Mouse (Mus musculus) left cerebral cortex, postnatal 14 days (tissue): Measurements from ENCODE around the gene Sugp1. TPM values are rescaled to one million over a fixed set of nuclear protein-coding genes. Genes with fewer than 3 reads are reported as not detected.

ENCODE experiments used
- DNase-seq, 2 experiments: peaks; one replicate each; pipeline ENCODE4 v3.0.0; 2021 to 2022; ENCODE audit warnings: low spot score in 2 of 2, mixed read lengths in 1 of 2
- intact Hi-C: fragments of 180-260 bp; cut with DNase I; formaldehyde crosslinking; loops from one replicate; pipeline ENCODE4 v1.15.1; 2025
- microRNA-seq, 2 experiments: library from miRNA; unstranded; fragments of <30 nt; microRNA quantifications; one replicate each; pipeline ENCODE4 v1.2.0; 2022
- total RNA-seq, 2 experiments: library from RNA; stranded (reverse); gene quantifications; 2 replicates each; pipeline ENCODE4 v1.2.3; 2021

Gene Sugp1
- total RNA-seq, 2 experiments from 2014 or later, result 47.7 to 52.0 TPM

DNA sequence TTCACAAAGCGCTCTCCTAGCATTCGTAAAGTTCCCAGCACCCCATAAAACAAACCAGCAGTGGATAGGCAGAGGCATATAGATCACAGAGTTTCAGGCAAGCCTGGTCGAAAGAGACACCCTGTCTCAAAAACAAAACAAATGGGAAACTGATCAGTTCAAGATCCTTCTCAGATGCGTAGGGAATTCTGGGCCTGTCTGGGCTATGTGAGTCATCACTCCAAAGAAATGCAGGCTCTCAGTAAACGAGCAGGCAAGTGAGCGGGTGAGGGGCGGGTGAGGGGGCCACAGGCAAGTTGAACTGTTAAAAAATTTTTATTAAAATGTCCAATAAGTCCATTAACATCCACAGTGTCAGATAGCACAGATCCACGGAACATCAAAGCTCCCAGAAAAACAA is 50.2 kb downstream of the Sugp1 start:
- intact Hi-C loops, result no loop called here
- no peak for DNase-seq

- intact Hi-C loops, result no loop called here
- peak in 1 of 2 experiments; percentile 84 for DNase-seq
These were observed 56.7 kb downstream of the Sugp1 start for GRCm38 (mm10) chr8:70099276-70099675.

DNA sequence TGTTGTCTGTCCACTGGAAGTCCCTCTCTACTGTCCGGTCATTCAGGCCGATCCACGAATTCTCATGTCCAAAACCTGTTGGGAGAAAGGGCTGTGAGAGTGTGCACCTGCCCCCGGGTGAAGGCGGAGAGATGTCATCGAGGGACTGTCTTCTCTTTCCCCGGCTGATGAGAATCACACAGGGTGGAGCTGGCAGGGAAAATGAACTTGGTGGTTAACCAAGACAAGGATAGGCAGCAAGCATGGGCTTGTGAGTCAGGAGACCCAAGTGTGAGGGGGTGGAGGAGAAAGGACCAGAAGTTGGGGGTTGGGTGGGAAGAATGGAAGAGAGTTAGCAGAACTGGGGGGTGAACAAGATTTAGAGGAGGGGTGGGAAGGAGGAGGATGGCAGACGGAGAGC is 57.6 kb downstream of the Sugp1 start:
- intact Hi-C loops, result no loop called here
- DNase-seq, result peak in 1 of 2 experiments; percentile 67

GRCm38 (mm10) chr8:70104506-70104905 is 61.9 kb downstream of the Sugp1 start:
- no peak for DNase-seq
- intact Hi-C loops, result no loop called here

DNA sequence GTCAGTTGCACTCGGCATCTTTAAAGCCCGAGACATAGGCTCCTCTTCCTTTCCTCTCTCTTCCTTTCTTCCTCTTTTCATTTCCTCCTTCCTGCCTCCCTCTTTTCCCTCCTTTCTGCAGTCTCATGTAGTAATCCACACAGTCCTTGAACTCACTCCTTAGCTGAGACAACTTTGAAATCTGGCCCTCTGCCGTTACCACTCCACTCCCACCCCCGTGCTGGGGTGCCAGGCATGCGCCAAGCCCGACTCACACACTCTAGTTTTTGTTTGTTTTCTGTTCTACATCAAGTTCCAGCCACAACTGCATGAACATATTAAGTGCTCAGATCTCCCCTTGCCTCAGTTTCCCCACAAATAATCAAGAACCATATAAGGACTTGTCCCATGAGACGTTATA is 62.3 kb downstream of the Sugp1 start:
- intact Hi-C loops, result no loop called here
- DNase-seq, result no peak

DNA sequence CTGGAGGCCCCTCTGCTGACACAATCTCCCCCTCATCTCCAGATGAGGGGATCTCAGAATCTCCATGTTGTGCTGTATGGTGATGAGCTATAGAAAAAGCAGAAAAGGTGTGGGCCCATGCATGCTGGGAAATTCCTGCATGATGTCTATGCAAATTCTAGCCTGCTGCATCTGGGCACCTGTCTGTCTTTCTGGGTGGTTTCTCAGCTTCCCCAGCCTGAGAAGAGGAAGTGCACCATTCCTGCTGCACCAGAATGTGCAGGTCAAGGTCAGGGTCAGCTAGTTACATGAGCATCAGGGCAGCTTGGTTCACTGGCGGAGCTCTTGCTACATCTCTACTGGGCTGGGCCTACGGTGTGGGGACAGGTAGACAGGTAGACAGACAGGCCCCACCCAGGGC is 67.8 kb downstream of the Sugp1 start:
- DNase-seq, result no peak

DNA sequence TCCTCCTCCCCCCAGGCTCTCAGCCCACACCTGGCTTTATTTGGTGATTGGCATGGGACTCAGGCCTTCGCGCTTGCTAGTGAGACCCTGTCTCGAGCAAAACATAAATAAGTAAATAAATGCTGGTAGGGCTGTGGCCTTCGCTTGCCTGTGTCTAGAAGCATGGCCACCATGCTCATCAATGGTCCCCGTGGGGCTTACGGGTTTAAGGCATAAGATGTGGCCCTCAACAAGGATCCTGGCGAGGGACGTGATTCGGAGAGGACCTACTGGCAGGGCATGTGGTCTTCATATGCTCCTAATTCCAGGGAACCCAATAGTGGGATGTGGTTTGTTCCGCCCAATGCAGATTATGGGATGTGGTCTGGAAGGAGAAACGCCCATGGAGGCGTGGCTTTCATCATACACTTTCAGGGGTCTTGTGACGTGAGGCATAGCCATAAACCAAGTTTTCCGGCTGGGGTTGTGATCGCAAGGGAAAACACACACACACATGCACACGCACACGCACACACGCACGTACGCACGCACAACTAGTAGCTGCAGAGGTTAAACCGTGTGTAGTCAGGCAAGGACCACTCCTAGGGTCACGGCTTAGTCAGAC is 68.7 kb downstream of the Sugp1 start:
- intact Hi-C loops, result no loop called here
- DNase-seq, result no peak

More for the DNA sequence above, 67.8 kb downstream of the Sugp1 start:
- intact Hi-C loops, result no loop called here

DNA sequence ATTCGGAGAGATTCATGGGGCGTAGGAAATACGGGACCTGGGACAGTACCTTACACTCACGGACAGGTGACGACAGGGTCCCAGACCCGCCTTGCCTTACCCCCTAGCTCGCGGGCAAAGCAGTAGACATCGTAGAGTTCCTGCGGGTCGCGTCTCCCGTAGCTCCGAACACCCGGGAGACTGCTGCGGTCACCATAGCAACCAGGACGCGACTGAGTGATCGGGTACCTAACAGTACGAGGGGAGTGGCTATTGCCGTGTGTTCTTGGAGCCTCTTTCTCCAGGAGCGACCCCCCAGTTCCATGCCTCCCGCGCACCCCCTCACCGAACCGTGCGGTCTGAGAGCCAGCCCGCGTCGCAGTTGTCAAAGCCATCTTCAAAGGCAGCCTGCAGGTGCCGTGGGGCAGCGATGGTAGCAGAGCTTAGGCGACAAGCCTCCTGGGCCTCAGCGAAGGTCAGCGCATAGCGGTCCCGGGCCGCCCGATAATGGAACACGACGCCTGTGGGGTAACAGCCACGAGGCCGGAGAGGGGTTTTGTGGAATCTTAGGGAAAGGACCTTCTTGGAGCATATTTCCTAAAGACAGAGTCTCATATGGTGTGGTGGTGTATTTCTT is 69.9 kb downstream of the Sugp1 start:
- intact Hi-C loops, result no loop called here
- no peak for DNase-seq

- intact Hi-C loops, result no loop called here
- no peak for DNase-seq
These were observed 71.9 kb downstream of the Sugp1 start for GRCm38 (mm10) chr8:70114488-70114887.

DNA sequence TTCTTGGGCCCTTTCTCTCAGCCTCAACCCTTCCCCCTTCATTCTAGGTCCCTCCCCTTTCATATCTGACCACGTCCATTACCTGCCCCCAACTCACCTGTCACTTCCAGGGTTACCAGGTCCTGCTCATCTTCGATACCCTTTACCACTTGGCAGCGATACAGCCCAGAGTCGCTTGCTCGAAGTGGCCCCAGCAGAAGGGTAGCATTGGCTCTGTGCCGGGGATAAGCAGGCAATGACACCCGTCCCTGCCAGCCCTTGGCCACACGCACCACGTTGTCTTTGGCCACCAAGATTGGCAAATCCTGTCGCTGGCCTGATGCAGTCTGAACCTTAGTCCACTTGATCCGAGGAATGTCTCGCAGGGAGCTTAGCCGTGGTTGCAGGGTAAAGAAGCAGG is 72.3 kb downstream of the Sugp1 start:
- DNase-seq, result no peak
- intact Hi-C loops, result no loop called here

GRCm38 (mm10) chr8:70117611-70118010 is 75.0 kb downstream of the Sugp1 start:
- intact Hi-C loops, result no loop called here
- no peak for DNase-seq

GRCm38 (mm10) chr8:70118726-70119700 is 76.4 kb downstream of the Sugp1 start:
- peak; percentile 78 to 92 for DNase-seq
- intact Hi-C loops, result no loop called here

- intact Hi-C loops, result loop anchor here (2.0 kb wide), 1 partner anchor 32 kb away; no protein-coding TSS in a partner anchor
- peak; percentile 92 to 93 for DNase-seq
These were observed 78.1 kb downstream of the Sugp1 start, which contains the start of gene Ncan for GRCm38 (mm10) chr8:70120667-70121066. Gene Ncan (minus strand): TSS chr8:70120873.

Small RNAs within 50 kb of the gene (microRNA-seq; reads per million reads assigned to microRNA genes)
- gene Mir7066, result 15.5 to 20.6 reads per million in 2 experiments

Other genes starting within 250 kb of the Sugp1 start
- 10 to 100 TPM; 15.8 to 17.5 TPM for gene Gmip, start 234.1 kb upstream of the Sugp1 start, total RNA-seq
- under 1 TPM; 0.59 to 0.76 TPM for gene Lpar2, start 220.4 kb upstream of the Sugp1 start, total RNA-seq
- 10 to 100 TPM; 23.0 to 27.4 TPM for gene Pbx4, start 210.3 kb upstream of the Sugp1 start, total RNA-seq
- gene Cilp2, start 155.1 kb upstream of the Sugp1 start, total RNA-seq, result 1 to 10 TPM; 1.9 to 2.2 TPM
- gene Tssk6, start 140.6 kb upstream of the Sugp1 start, total RNA-seq, result under 1 TPM in 1 of 2 experiments, not detected in 1; 0.34 TPM
- 100 to 1,000 TPM; 126 to 135 TPM for gene Ndufa13, start 140.3 kb upstream of the Sugp1 start, total RNA-seq
- gene Yjefn3, start 140.1 kb upstream of the Sugp1 start, total RNA-seq, result 10 to 100 TPM; 23.4 to 29.8 TPM
- gene Gatad2a, start 46.4 kb upstream of the Sugp1 start, total RNA-seq, result 10 to 100 TPM; 23.1 to 25.2 TPM
- 10 to 100 TPM; 82.8 to 83.3 TPM for gene Mau2, start 79 bp upstream of the Sugp1 start, total RNA-seq
- 1 to 10 TPM; 1.7 to 2.4 TPM for gene Tm6sf2, start 30.1 kb downstream of the Sugp1 start, total RNA-seq
- gene Hapln4, start 40.6 kb downstream of the Sugp1 start, total RNA-seq, result 10 to 100 TPM; 17.9 to 20.9 TPM
- gene Ncan, start 78.1 kb downstream of the Sugp1 start, total RNA-seq, result 100 to 1,000 TPM; 342 to 344 TPM
- gene Nr2c2ap, start 88.5 kb downstream of the Sugp1 start, total RNA-seq, result 10 to 100 TPM; 25.5 to 28.1 TPM
- 1 to 10 TPM; 9.2 to 9.6 TPM for gene Rfxank, start 96.3 kb downstream of the Sugp1 start, total RNA-seq
- gene Borcs8, start 96.7 kb downstream of the Sugp1 start, total RNA-seq, result 10 to 100 TPM; 44.3 to 48.7 TPM
- gene Mef2b, start 96.9 kb downstream of the Sugp1 start, total RNA-seq, result not detected
- gene Tmem161a, start 129.5 kb downstream of the Sugp1 start, total RNA-seq, result 10 to 100 TPM; 51.3 to 53.2 TPM
- 10 to 100 TPM; 32.7 to 34.5 TPM for gene Slc25a42, start 169.5 kb downstream of the Sugp1 start, total RNA-seq
- 100 to 1,000 TPM; 116 to 117 TPM for gene Sugp2, start 191.4 kb downstream of the Sugp1 start, total RNA-seq
- 10 to 100 TPM; 57.1 to 68.7 TPM for gene Armc6, start 191.7 kb downstream of the Sugp1 start, total RNA-seq
- gene Homer3, start 240.0 kb downstream of the Sugp1 start, total RNA-seq, result 10 to 100 TPM; 10.5 to 12.9 TPM